Mouse (Mus musculus) forebrain, embryonic 13.5 days (tissue): Measurements from ENCODE around the gene Gpc5. TPM values are rescaled to one million over a fixed set of nuclear protein-coding genes. Genes with fewer than 3 reads are reported as not detected.
A peak's percentile ranks its signal among the peaks of the same experiment; 100 is the strongest.

ENCODE experiments used
- ATAC-seq: fragments of 200-750 bp; cut with Nextera tagmentation; 2 replicates; pipeline ENCODE4 v1.8.0; 2017
- H3K27ac ChIP-seq: fragments of 300-500 bp; sonication (generic); 2 replicates; pipeline ENCODE4 v1.5.1; 2015; ENCODE audit warnings: inconsistent platforms, mild to moderate bottlenecking, moderate library complexity
- H3K27me3 ChIP-seq: fragments of 300-500 bp; sonication (generic); 2 replicates; pipeline ENCODE4 v1.6.1; 2015; ENCODE audit warnings: mild to moderate bottlenecking, inconsistent platforms
- H3K36me3 ChIP-seq: fragments of 300-500 bp; sonication (generic); 2 replicates; pipeline ENCODE4 v1.6.1; 2015; ENCODE audit warnings: mild to moderate bottlenecking, inconsistent platforms; ENCODE audit not compliant: poor library complexity, severe bottlenecking
- H3K4me1 ChIP-seq: fragments of 300-500 bp; sonication (generic); 2 replicates; pipeline ENCODE4 v1.6.1; 2015; ENCODE audit warnings: inconsistent platforms
- H3K4me2 ChIP-seq: fragments of 300-500 bp; sonication (generic); 2 replicates; pipeline ENCODE4 v1.6.1; 2015; ENCODE audit warnings: inconsistent platforms, mild to moderate bottlenecking, moderate library complexity
- H3K4me3 ChIP-seq: fragments of 300-500 bp; sonication (generic); 2 replicates; pipeline ENCODE4 v1.5.1; 2015; ENCODE audit warnings: mild to moderate bottlenecking, inconsistent platforms
- H3K9ac ChIP-seq: fragments of 300-500 bp; sonication (generic); 2 replicates; pipeline ENCODE4 v1.6.1; 2015; ENCODE audit warnings: mild to moderate bottlenecking, inconsistent platforms
- H3K9me3 ChIP-seq: fragments of 300-500 bp; sonication (generic); replicated peaks from 2 replicates; pipeline ENCODE4 v1.6.1; 2016; ENCODE audit warnings: inconsistent platforms
- WGBS: fragments of 180-500 bp; shearing (Covaris S2); methylation state at CpG from one replicate; pipeline ENCODE4 v1.1.7; 2015; 5-methylcytosine and 5-hydroxymethylcytosine counted together
- polyA plus RNA-seq: library from polyadenylated mRNA; unstranded; fragments of >200 nt; fragmentation: Nextera tagmentation; extraction: Ambion mirVana; gene quantifications from 2 replicates; pipeline ENCODE4 v1.2.1, GENCODE M21; 2015

The Gpc5 gene
- polyA plus RNA-seq, 1 experiment from 2014 or later, result 0.77 TPM

GRCm38 (mm10) chr14:115148821-115149220 lies 56.8 kb downstream of the Gpc5 start:
- no peak for ATAC-seq
- 82% methylated on average over 3 of the region's 3 CpGs for WGBS

DNA sequence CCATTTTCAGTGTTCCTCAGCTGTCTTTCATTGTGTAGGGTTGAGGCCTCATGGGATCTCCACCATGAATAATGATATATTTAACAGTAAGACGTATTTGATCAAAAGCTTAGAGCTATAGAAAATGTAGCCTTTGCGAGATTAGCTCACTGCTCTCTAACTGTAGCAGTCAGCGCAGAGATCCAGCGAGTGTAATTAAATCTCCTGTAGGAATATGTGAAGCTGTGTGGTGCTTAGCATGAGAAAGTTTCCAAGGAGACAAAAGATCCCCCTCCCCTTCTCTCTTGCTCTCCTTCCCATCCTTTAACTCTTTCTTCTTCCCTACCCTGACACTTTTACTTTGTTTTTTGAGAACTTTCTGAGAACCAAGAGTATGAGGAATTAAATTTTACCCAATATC lies 64.6 kb downstream of the Gpc5 start:
- Histone ChIP-seq H3K4me2 (no peak overlapping the region), H3K27me3 (no peaks in the 10 kb centered on the region), H3K27ac (no peak overlapping the region), H3K4me1 (no peaks in the 10 kb centered on the region), H3K9me3 (no peaks in the 10 kb centered on the region), H3K4me3 (no peak overlapping the region), H3K36me3 (no peaks in the 10 kb centered on the region), H3K9ac (no peak overlapping the region)
- ATAC-seq, result no peak
- 60% methylated on average over 4 of the region's 4 CpGs for WGBS

More at GRCm38 (mm10) chr14:115148821-115149220, 56.8 kb downstream of the Gpc5 start:
- Histone ChIP-seq H3K4me3 (no peak overlapping the region), H3K9me3 (no peaks in the 10 kb centered on the region), H3K4me2 (no peak overlapping the region), H3K27me3 (no peaks in the 10 kb centered on the region), H3K36me3 (no peaks in the 10 kb centered on the region), H3K27ac (no peak overlapping the region), H3K4me1 (no peaks in the 10 kb centered on the region), H3K9ac (no peak overlapping the region)

GRCm38 (mm10) chr14:115177322-115177836 lies 85.4 kb downstream of the Gpc5 start:
- Histone ChIP-seq H3K4me3 (no peak overlapping the region), H3K27ac (no peak overlapping the region), H3K4me2 (no peak overlapping the region), H3K27me3 (no peaks in the 10 kb centered on the region), H3K9me3 (no peaks in the 10 kb centered on the region), H3K4me1 (no peaks in the 10 kb centered on the region), H3K36me3 (no peaks in the 10 kb centered on the region), H3K9ac (no peak overlapping the region)
- ATAC-seq, result no peak
- 53% methylated on average over 3 of the region's 3 CpGs for WGBS

DNA sequence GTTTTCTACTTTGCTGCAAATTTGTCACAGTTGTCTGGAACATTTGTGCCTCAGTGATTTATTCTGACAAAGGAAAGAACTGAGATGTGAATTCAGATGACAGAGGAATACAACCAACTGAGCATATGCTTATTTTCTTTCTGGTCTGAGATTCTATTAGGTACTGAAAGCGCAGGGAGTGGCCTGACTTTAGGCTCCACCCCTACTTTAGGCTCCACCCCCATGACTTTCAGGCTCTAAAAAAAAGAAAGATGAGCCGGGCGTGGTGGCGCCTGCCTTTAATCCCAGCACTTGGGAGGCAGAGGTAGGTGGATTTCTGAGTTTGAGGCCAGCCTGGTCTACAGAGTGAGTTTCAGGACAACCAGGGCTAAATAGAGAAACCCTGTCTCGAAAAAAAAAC lies 87.9 kb downstream of the Gpc5 start:
- no peak for ATAC-seq
- Histone ChIP-seq H3K36me3 (no peaks in the 10 kb centered on the region), H3K9me3 (no peaks in the 10 kb centered on the region), H3K9ac (no peak overlapping the region), H3K4me3 (no peak overlapping the region), H3K27me3 (no peaks in the 10 kb centered on the region), H3K27ac (no peak overlapping the region), H3K4me2 (no peak overlapping the region), H3K4me1 (no peaks in the 10 kb centered on the region)
- 85% methylated on average over 5 of the region's 5 CpGs for WGBS

DNA sequence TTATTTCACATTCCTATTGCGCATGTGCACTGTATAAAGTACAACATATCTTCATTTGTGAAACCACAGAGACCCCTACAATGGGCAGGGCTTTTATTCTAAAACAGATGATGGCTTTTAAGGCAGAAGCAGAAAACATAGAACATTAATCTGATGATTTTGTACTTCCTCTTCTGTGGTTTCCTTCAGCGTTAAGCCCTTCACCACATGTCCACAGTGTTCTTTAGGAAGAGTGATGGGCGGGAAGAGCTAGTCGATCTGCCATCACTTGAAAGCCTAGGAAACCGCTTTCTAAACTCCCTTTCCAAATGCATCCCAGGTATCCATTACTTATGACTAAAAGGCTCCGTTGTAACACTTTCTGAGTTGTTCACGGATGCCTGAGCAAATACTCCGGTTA lies 96.2 kb downstream of the Gpc5 start:
- no peak overlapping the region for H3K4me2 ChIP-seq
- H3K9me3 ChIP-seq, result no peaks in the 10 kb centered on the region
- ATAC-seq, result no peak
- no peak overlapping the region for H3K9ac ChIP-seq
- no peak overlapping the region for H3K27ac ChIP-seq
- H3K4me1 ChIP-seq, result no peaks in the 10 kb centered on the region
- WGBS, result 92% methylated on average over 8 of the region's 8 CpGs
- H3K36me3 ChIP-seq, result no peaks in the 10 kb centered on the region
- no peaks in the 10 kb centered on the region for H3K27me3 ChIP-seq
- no peak overlapping the region for H3K4me3 ChIP-seq

GRCm38 (mm10) chr14:115228075-115228474 lies 136.1 kb downstream of the Gpc5 start:
- H3K9ac ChIP-seq, result no peak overlapping the region
- ATAC-seq, result 0 out of 2 replicates have a peak, but pooled peaks have one; percentile 24
- 75% methylated on average over 5 of the region's 5 CpGs for WGBS
- H3K27ac ChIP-seq, result no peak overlapping the region
- no peak overlapping the region for H3K4me2 ChIP-seq
- 0 out of 2 replicates have a peak, but pooled peaks cover 2% of the 10 kb centered on the region for H3K4me1 ChIP-seq
- H3K4me3 ChIP-seq, result no peak overlapping the region
- no peaks in the 10 kb centered on the region for H3K27me3 ChIP-seq
- H3K9me3 ChIP-seq, result no peaks in the 10 kb centered on the region
- no peaks in the 10 kb centered on the region for H3K36me3 ChIP-seq

GRCm38 (mm10) chr14:115236387-115236786 lies 144.4 kb downstream of the Gpc5 start:
- Histone ChIP-seq H3K4me1 (no peaks in the 10 kb centered on the region), H3K36me3 (no peaks in the 10 kb centered on the region), H3K27me3 (no peaks in the 10 kb centered on the region), H3K4me2 (no peak overlapping the region), H3K9me3 (no peaks in the 10 kb centered on the region), H3K27ac (no peak overlapping the region), H3K4me3 (no peak overlapping the region), H3K9ac (no peak overlapping the region)
- ATAC-seq, result no peak
- 81% methylated on average over 4 of the region's 4 CpGs for WGBS

GRCm38 (mm10) chr14:115240621-115241373 lies 148.8 kb downstream of the Gpc5 start:
- H3K27me3 ChIP-seq, result no peaks in the 10 kb centered on the region
- no peaks in the 10 kb centered on the region for H3K36me3 ChIP-seq
- H3K9ac ChIP-seq, result no peak overlapping the region
- no peak overlapping the region for H3K27ac ChIP-seq
- H3K9me3 ChIP-seq, result no peaks in the 10 kb centered on the region
- H3K4me3 ChIP-seq, result no peak overlapping the region
- no peaks in the 10 kb centered on the region for H3K4me1 ChIP-seq
- ATAC-seq, result 0 out of 2 replicates have a peak, but pooled peaks have one; percentile 43
- 56% methylated on average over 4 of the region's 4 CpGs for WGBS
- no peak overlapping the region for H3K4me2 ChIP-seq

DNA sequence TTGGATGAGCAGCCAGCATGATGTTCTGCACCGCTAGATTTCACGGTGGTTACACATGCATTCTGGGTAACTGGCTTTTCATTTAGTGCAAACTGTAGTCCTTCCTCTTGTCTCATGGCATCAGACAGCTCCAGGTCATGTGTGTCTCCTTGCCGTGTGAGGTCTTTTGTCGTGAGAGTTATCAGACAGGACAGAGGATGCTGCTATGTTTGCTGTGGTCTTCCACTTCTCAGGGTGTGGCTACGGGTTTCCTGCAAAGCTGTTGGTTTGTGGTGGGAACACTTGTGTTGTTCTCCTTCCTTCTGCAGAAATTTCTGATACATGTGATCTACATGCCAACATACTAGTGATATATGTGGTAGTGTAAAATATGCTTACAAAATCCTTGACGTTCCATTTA lies 158.5 kb downstream of the Gpc5 start:
- H3K4me2 ChIP-seq, result no peak overlapping the region
- no peaks in the 10 kb centered on the region for H3K36me3 ChIP-seq
- H3K4me3 ChIP-seq, result no peak overlapping the region
- no peak for ATAC-seq
- no peaks in the 10 kb centered on the region for H3K4me1 ChIP-seq
- no peaks in the 10 kb centered on the region for H3K9me3 ChIP-seq
- 94% methylated on average over 6 of the region's 6 CpGs for WGBS
- no peak overlapping the region for H3K27ac ChIP-seq
- H3K9ac ChIP-seq, result no peak overlapping the region
- H3K27me3 ChIP-seq, result no peaks in the 10 kb centered on the region

DNA sequence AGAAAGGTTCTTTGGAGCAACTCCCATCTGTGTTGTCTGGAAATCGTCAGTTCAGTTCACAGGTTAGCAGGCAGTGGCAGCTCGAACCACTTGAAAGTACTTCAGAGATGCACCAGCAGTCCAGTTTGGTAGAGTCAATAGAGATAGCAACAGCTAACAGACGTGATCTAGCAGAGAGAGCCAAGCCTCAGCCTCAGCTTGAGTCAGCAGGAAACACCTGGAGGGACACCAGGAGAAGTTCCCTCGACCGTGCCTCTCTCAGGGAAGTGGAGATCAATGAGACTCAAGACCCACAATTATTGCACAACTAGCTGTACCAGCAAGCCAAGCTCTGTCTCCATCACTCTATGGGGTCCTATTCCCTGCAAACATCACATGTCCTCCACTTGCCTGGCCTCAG lies 159.8 kb downstream of the Gpc5 start:
- Histone ChIP-seq H3K4me2 (no peak overlapping the region), H3K9me3 (no peaks in the 10 kb centered on the region), H3K4me3 (no peak overlapping the region), H3K4me1 (no peaks in the 10 kb centered on the region), H3K36me3 (no peaks in the 10 kb centered on the region), H3K9ac (no peak overlapping the region), H3K27me3 (no peaks in the 10 kb centered on the region), H3K27ac (no peak overlapping the region)
- WGBS, result 86% methylated on average over 5 of the region's 5 CpGs
- ATAC-seq, result no peak

GRCm38 (mm10) chr14:115253155-115253554 lies 161.1 kb downstream of the Gpc5 start:
- ATAC-seq, result no peak
- H3K36me3 ChIP-seq, result no peaks in the 10 kb centered on the region
- H3K27me3 ChIP-seq, result no peaks in the 10 kb centered on the region
- H3K9ac ChIP-seq, result no peak overlapping the region
- 90% methylated on average over 3 of the region's 3 CpGs for WGBS
- H3K4me3 ChIP-seq, result no peak overlapping the region
- H3K27ac ChIP-seq, result no peak overlapping the region
- H3K9me3 ChIP-seq, result no peaks in the 10 kb centered on the region
- H3K4me1 ChIP-seq, result no peaks in the 10 kb centered on the region
- H3K4me2 ChIP-seq, result no peak overlapping the region

- Histone ChIP-seq H3K9me3 (no peaks in the 10 kb centered on the region), H3K4me1 (no peaks in the 10 kb centered on the region), H3K4me2 (no peak overlapping the region), H3K36me3 (no peaks in the 10 kb centered on the region), H3K27ac (no peak overlapping the region), H3K9ac (no peak overlapping the region), H3K27me3 (no peaks in the 10 kb centered on the region), H3K4me3 (no peak overlapping the region)
- ATAC-seq, result no peak
- WGBS, result 82% methylated on average over 2 of the region's 2 CpGs
Observed at GRCm38 (mm10) chr14:115253685-115254084, 161.7 kb downstream of the Gpc5 start.
